Mouse (Mus musculus): Measurements from ENCODE around the gene Tmem123. TPM values are rescaled to one million over a fixed set of nuclear protein-coding genes. Genes with fewer than 3 reads are reported as not detected.

Tmem123 gene
- polyA plus RNA-seq, 1 experiment from 2014 or later, result 23.7 TPM

DNA sequence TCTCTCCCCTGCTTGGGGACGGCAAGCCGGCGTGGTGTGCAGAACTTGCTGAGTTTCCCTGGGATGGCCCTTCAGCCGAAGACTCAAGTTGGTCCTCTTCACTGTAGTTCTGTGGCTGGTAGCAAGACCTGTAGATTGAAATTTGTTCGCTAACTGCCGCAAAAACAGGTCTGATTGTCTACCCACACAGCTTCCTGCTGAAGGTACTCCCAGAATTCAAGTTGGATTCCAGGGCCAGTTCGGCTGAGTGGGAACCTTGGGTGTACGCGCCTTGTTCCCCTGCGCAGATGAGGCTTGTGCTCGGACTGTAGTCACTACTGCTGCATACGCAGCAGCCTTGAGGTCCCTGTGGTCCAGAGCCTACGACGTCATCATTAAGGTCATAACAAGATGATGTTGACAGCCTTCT, 626 bp downstream of the Tmem123 start:
- Histone ChIP-seq H3K9me3 (no peaks in the 10 kb centered on the region), H3K4me3 (peak overlapping the region; percentile 71), H3K27ac (replicated peaks) (peak overlapping the region; percentile 56), H3K4me1 (replicated peaks) (peaks cover 20% of the 10 kb centered on the region), H3K4me2 (peak overlapping the region; percentile 80), H3K27me3 (peaks cover 9% of the 10 kb centered on the region), H3K36me3 (no peaks in the 10 kb centered on the region), H3K9ac (peak overlapping the region; percentile 68)
- ATAC-seq (ENCODE audit: low FRiP score, low read depth), result no peak; the same call in 1 of the 2 replicates
- under 1% methylated on average over 14 of the region's 14 CpGs for WGBS

DNA sequence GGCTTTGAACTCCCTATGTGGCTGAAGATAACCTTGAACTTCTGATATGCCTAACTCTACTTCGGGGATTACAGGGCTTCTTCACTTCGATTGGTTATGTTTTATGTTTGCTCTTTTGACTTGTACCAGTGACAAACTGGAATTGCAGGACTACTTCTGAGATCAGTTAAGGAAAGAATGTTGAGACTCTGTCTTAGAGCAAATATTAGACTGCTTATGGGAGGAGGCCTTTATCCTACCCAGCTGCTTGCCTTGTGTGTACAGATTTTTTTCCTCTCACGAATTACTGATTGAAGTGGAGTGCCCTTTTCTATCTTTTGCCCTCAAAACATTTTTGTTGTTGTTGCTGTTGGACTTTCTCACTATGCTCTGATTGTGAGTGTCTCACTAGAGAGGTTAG, 1.4 kb downstream of the Tmem123 start:
- Histone ChIP-seq H3K27ac (replicated peaks) (no peak overlapping the region), H3K27me3 (peaks cover 9% of the 10 kb centered on the region), H3K9me3 (no peaks in the 10 kb centered on the region), H3K4me2 (peak overlapping the region; percentile 80), H3K4me3 (peak overlapping the region; percentile 71), H3K4me1 (replicated peaks) (peaks cover 20% of the 10 kb centered on the region), H3K9ac (no peak overlapping the region), H3K36me3 (no peaks in the 10 kb centered on the region)
- no peak for ATAC-seq (ENCODE audit: low FRiP score, low read depth)
- WGBS, result 68% methylated on average over 3 of the region's 3 CpGs

DNA sequence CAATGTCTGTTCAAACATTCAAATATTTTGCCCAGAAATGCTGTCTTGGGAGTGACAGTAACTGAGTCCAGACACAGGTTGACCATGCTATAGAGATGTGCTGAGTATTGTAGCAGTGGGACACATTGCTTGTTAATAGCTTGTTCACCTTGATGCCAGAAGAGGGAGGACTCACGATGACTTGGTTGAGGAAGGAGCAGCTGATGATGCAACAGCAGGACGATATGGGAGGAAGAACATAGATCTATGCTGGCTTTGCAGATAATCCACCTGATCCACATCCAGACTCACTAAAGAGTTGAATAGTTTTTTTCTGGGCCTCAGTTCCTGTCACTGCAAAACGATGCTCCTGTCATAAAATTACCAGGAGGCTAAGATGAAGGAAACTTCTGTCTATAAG, 2.7 kb downstream of the Tmem123 start:
- no peak overlapping the region for H3K4me3 ChIP-seq
- peaks cover 20% of the 10 kb centered on the region for H3K4me1 ChIP-seq (replicated peaks)
- no peak overlapping the region for H3K27ac ChIP-seq (replicated peaks)
- H3K9me3 ChIP-seq, result no peaks in the 10 kb centered on the region
- no peak overlapping the region for H3K9ac ChIP-seq
- ATAC-seq (ENCODE audit: low FRiP score, low read depth), result no peak
- 76% methylated on average over 3 of the region's 3 CpGs for WGBS
- H3K36me3 ChIP-seq, result no peaks in the 10 kb centered on the region; the same call in 1 of the 2 replicates
- peaks cover 9% of the 10 kb centered on the region for H3K27me3 ChIP-seq
- H3K4me2 ChIP-seq, result no peak overlapping the region

DNA sequence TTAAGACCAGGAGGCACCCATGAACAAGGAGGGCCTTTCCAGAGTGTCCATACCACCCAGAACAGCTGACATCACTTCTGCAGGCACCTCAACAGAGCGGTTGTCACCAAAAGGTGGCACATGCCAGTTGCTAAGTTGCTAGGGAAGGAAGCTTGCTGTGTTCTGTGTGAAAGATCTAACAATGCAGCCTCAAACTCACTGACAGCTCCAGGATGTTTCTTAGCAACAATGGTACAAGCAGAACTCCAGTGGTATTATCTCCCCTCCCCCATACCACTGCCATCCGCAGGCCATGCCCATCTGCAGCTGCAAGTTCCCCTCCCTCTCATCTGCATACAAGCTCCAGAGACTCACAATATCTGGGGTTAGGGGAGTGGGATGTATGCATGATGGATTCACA, 3.7 kb downstream of the Tmem123 start:
- Histone ChIP-seq H3K9me3 (no peaks in the 10 kb centered on the region), H3K27me3 (peaks cover 4% of the 10 kb centered on the region), H3K4me1 (replicated peaks) (peaks cover 20% of the 10 kb centered on the region), H3K27ac (replicated peaks) (no peak overlapping the region), H3K4me2 (no peak overlapping the region), H3K9ac (no peak overlapping the region), H3K4me3 (no peak overlapping the region), H3K36me3 (no peaks in the 10 kb centered on the region; the same call in 1 of the 2 replicates)
- 12% methylated on average over 2 of the region's 2 CpGs for WGBS
- no peak for ATAC-seq (ENCODE audit: low FRiP score, low read depth)

DNA sequence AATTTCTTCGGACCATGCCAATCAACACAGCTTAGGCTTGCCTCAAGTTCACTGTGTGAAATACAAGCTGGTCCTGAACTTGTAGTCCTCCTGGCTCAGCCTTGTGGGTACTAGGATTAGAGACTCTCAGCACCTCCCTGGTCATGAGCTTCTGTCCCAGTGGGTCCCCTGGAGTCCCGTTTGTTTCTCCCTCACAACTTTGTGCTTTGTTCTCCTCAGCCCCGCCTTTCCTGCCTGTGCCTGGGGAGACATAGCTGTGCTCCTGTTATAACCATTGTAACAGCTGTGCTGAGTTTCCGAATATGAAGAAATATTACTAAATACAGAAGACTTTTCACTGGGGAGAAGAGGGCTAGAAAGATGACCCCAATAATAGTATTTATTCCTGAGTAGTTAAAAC, 5.2 kb downstream of the Tmem123 start:
- ATAC-seq (ENCODE audit: low FRiP score, low read depth), result no peak
- Histone ChIP-seq H3K27ac (replicated peaks) (no peak overlapping the region), H3K4me1 (replicated peaks) (peaks cover 14% of the 10 kb centered on the region), H3K4me2 (no peak overlapping the region), H3K9ac (no peak overlapping the region), H3K4me3 (no peak overlapping the region), H3K27me3 (no peaks in the 10 kb centered on the region), H3K36me3 (no peaks in the 10 kb centered on the region; the same call in 1 of the 2 replicates), H3K9me3 (no peaks in the 10 kb centered on the region)
- WGBS, result 66% methylated on average over 4 of the region's 4 CpGs

DNA sequence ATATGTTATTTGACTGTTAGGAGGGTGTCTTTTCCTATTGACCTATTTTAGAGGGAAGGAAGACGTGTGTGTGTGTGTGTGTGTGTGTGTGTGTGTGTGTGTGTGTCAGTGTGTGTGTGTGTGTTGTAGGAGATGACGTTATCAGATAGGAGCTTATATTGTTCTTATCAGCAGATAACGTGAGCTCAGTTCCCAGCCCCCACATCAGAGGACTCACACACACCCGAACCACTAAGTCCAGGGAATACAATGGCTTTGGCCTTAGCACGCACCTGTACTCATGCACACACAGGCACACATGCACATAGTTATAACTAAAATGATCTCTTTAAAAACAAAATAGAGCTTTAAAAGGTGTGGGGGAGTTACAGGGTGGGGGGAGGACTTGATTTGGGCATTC, 5.7 kb downstream of the Tmem123 start:
- WGBS, result 94% methylated on average over 5 of the region's 5 CpGs
- no peaks in the 10 kb centered on the region for H3K9me3 ChIP-seq
- no peaks in the 10 kb centered on the region for H3K27me3 ChIP-seq
- peaks cover 13% of the 10 kb centered on the region for H3K4me1 ChIP-seq (replicated peaks)
- no peak overlapping the region for H3K9ac ChIP-seq
- no peaks in the 10 kb centered on the region; the same call in 1 of the 2 replicates for H3K36me3 ChIP-seq
- no peak overlapping the region for H3K4me3 ChIP-seq
- H3K4me2 ChIP-seq, result no peak overlapping the region
- no peak for ATAC-seq (ENCODE audit: low FRiP score, low read depth)
- no peak overlapping the region for H3K27ac ChIP-seq (replicated peaks)

DNA sequence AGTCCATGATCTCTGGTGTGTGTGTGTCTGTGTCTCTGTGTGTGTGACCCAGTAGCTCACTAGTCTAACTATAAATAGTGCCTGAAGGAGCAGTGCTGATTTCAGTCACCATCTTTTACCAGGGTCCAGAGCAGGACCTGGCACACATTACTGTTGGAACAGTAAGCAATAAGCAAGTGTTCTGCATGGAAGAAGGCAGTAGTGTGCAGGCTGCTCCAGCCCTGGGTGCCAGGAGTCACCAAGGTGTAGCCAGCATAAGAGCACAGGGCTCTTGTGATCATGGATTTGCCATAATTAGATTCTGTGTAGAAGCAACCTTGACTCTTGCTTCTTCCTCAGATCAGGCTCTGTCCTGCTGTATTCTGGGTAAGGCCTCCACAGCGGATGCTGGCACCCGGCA, 8.5 kb downstream of the Tmem123 start:
- Histone ChIP-seq H3K27me3 (no peaks in the 10 kb centered on the region), H3K9ac (no peak overlapping the region), H3K4me1 (replicated peaks) (peaks cover 6% of the 10 kb centered on the region), H3K4me3 (no peak overlapping the region), H3K27ac (replicated peaks) (no peak overlapping the region), H3K36me3 (no peaks in the 10 kb centered on the region; the same call in 1 of the 2 replicates), H3K9me3 (no peaks in the 10 kb centered on the region), H3K4me2 (no peak overlapping the region)
- ATAC-seq (ENCODE audit: low FRiP score, low read depth), result no peak
- WGBS, result 97% methylated on average over 2 of the region's 2 CpGs

DNA sequence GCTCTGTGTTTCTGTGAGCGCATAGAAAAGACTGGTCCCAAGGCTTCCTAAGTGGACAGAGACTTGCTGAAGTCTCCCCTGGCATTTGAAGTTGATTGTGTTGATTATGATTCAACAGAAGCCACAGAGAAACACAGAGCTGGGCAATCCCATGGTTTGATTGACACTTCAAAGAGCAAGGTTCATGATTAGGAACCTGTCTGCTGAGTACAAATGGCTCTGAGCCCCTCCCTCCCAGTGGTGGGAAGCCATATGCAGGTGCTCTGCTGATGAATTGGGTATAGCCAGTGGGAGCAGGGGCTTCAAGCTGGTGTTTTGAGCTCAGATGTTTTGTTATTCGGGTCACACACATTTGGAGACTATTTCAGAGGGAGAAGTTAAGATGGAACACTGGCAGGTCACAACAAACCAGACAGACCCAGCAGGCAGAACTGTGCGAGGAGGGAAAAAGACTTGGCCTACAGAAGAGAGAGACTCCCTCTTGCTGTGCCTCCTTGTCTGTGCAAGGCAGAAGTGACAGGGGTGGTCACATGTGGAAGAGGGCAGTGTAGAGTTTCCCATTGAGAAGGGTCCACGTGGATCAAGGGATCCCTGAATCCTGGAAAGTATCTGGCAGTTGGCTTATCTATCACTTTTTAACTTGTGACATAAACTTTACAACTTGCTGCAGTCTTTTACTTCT, 9.1 kb downstream of the Tmem123 start:
- WGBS, result 69% methylated on average over 4 of the region's 4 CpGs

DNA sequence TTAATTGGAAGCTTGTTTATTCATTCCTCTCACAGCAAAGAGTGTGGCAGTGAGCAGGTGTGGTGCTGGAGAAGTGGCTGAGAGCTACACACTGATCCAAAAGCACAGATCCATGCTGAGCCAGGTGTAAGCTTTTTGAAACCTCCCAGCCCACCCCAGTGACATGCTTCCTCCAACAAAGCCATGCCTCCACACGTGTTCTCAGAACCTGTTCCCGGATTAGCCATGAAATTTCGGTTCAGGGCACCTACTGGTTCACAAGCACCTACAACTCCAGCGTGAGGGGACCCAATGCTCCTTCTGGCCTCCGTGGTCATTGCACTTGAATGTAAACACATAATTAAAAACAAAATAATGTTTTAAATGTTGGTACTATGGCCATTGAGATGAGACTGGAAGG, 9.8 kb downstream of the Tmem123 start:
- Histone ChIP-seq H3K9ac (no peak overlapping the region), H3K4me3 (no peak overlapping the region), H3K4me2 (no peak overlapping the region), H3K4me1 (replicated peaks) (no peaks in the 10 kb centered on the region), H3K27ac (replicated peaks) (no peak overlapping the region), H3K36me3 (no peaks in the 10 kb centered on the region; the same call in 1 of the 2 replicates), H3K9me3 (no peaks in the 10 kb centered on the region), H3K27me3 (no peaks in the 10 kb centered on the region)
- 95% methylated on average over 5 of the region's 5 CpGs for WGBS
- ATAC-seq (ENCODE audit: low FRiP score, low read depth), result no peak

More for the DNA sequence above, 9.1 kb downstream of the Tmem123 start:
- no peak overlapping the region for H3K27ac ChIP-seq (replicated peaks)
- no peak overlapping the region for H3K4me2 ChIP-seq
- H3K4me3 ChIP-seq, result no peak overlapping the region
- H3K9ac ChIP-seq, result no peak overlapping the region
- no peaks in the 10 kb centered on the region for H3K9me3 ChIP-seq
- no peak for ATAC-seq (ENCODE audit: low FRiP score, low read depth)
- no peaks in the 10 kb centered on the region for H3K27me3 ChIP-seq
- H3K4me1 ChIP-seq (replicated peaks), result peaks cover under 1% of the 10 kb centered on the region; the same call in 1 of the 2 replicates
- H3K36me3 ChIP-seq, result no peaks in the 10 kb centered on the region; the same call in 1 of the 2 replicates

DNA sequence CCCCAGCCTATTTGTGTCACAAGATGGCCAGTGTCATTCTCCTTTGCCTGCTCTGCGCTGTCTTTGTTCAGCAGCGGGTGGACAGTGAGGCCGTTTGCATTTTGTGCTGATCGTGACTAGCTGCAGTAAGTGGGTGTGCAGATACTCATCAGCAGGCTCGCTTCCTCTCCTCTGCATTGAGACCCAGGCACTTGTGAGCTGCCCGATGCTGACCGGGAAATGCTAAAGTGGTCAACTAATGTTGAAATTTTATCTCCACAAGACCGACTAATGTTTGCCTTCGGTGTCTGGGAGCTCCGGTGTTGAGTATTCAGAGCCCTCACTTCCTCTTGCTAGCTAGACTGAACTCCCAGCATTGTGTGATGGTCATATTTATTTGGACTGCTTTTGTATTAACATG, 10.7 kb downstream of the Tmem123 start:
- no peaks in the 10 kb centered on the region for H3K9me3 ChIP-seq
- WGBS, result 93% methylated on average over 10 of the region's 10 CpGs
- no peaks in the 10 kb centered on the region for H3K4me1 ChIP-seq (replicated peaks)
- H3K27me3 ChIP-seq, result no peaks in the 10 kb centered on the region
- ATAC-seq (ENCODE audit: low FRiP score, low read depth), result no peak
- no peak overlapping the region for H3K9ac ChIP-seq
- H3K27ac ChIP-seq (replicated peaks), result no peak overlapping the region
- no peaks in the 10 kb centered on the region; the same call in 1 of the 2 replicates for H3K36me3 ChIP-seq
- H3K4me2 ChIP-seq, result no peak overlapping the region
- no peak overlapping the region for H3K4me3 ChIP-seq

DNA sequence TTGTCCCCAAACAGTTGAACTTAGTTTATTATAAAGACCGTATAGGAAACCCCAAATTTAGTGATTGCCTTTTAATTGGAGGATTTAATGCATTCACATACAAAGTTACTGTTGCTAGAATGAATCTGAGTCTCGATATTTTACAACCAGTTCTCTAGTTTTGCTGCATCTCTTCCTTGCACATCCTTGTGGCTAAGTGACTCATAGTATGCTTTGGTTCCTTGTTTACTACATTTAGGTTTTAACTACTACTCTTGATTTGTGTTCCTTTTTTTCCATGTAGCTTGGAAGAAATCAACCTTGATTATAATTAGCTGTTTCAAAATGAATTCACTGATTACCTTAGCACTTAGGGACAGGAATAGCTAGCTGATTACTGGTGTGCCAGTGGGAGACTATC, 11.2 kb downstream of the Tmem123 start:
- no peak for ATAC-seq (ENCODE audit: low FRiP score, low read depth)
- no peaks in the 10 kb centered on the region; the same call in 1 of the 2 replicates for H3K36me3 ChIP-seq
- WGBS, result 93% methylated on average over 2 of the region's 2 CpGs
- no peaks in the 10 kb centered on the region for H3K4me1 ChIP-seq (replicated peaks)
- no peak overlapping the region for H3K27ac ChIP-seq (replicated peaks)
- no peak overlapping the region for H3K4me3 ChIP-seq
- H3K9me3 ChIP-seq, result no peaks in the 10 kb centered on the region
- H3K27me3 ChIP-seq, result no peaks in the 10 kb centered on the region
- no peak overlapping the region for H3K9ac ChIP-seq
- H3K4me2 ChIP-seq, result no peak overlapping the region

DNA sequence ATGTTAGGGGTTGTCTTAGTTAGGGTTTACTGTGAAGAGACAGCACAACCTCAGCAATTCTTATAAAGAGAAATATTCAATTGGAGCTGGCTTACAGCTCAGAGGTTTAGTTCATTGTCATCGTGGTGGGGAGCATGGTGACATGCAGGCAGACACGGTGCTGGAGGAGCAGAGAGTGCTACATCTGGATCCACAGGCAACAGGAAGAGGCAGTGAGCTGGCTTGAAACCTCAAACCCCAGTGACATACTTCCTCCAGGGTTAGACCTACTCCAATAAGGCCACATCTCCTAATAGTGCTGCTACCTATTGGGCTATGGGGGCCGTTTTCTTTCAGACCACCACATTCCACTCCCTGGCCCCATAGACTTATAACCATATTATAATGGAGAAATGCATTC, 12.1 kb downstream of the Tmem123 start:
- Histone ChIP-seq H3K9me3 (no peaks in the 10 kb centered on the region), H3K4me2 (no peak overlapping the region), H3K36me3 (no peaks in the 10 kb centered on the region), H3K27me3 (no peaks in the 10 kb centered on the region), H3K27ac (replicated peaks) (no peak overlapping the region), H3K9ac (no peak overlapping the region), H3K4me3 (no peak overlapping the region), H3K4me1 (replicated peaks) (no peaks in the 10 kb centered on the region)
- no peak for ATAC-seq (ENCODE audit: low FRiP score, low read depth)
- 94% methylated on average over 3 of the region's 3 CpGs for WGBS

DNA sequence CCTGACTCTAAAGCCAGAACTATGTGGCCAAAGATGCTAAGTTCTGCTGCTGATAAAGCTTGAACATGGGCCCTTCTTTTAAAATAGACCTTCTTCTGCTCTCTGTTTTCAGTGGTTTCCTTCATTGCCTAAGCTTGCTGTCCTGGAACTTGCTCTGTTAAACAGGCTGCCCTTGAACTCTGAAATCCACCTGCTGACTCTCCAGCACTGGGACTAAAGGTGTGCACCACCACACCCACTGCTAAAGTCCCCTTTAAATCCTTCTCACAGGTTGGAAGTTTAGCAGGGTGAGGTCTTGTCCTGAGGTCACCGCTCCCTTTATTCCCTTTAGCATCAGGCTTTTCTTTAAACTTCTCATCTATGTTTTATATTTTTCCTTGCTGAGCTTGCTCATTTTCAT, 13.1 kb downstream of the Tmem123 start:
- no peak overlapping the region for H3K27ac ChIP-seq (replicated peaks)
- H3K36me3 ChIP-seq, result no peaks in the 10 kb centered on the region
- no peaks in the 10 kb centered on the region for H3K4me1 ChIP-seq (replicated peaks)
- H3K27me3 ChIP-seq, result no peaks in the 10 kb centered on the region
- H3K4me3 ChIP-seq, result no peak overlapping the region
- H3K9ac ChIP-seq, result no peak overlapping the region
- 98% methylated on average over 1 of the region's 1 CpGs for WGBS
- no peaks in the 10 kb centered on the region for H3K9me3 ChIP-seq
- ATAC-seq (ENCODE audit: low FRiP score, low read depth), result no peak
- no peak overlapping the region for H3K4me2 ChIP-seq

Measured in hindbrain, embryonic 15.5 days (tissue).